Mouse (Mus musculus): ENCODE measurements around the gene Gapvd1.

DNA sequence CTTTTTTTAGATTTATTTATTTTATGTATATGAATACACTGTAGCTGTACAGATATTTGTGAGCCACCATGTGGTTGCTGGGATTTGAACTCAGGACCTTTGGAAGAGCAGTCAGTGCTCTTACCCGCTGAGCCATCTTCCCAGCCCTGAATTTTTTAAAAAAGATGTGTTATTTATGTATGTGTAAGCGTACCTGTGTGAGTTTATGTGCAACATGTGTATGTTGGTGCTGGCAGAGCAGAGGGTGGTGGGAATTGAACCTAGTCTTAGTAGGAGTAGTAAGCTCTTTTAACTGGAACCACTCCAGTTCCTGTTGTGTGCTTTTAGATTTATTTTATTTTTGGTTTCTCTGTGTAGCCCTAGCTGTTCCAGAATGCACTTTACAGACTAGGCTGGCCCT, 49.1 kb upstream of the Gapvd1 start:
- TF ChIP-seq GATA1 (IDR thresholded peaks at IDR 0.05; ENCODE audit: borderline replicate concordance, low read length) (no peak), FLI1 (IDR thresholded peaks at IDR 0.05; ENCODE audit: low read length) (no peak)
